ENCODE assay signal across 7 mouse cellular contexts in genomic region chr9:21149654-21150419, GRCm38 (mm10). TPM values are rescaled to one million over a fixed set of nuclear protein-coding genes. Genes with fewer than 3 reads are reported as not detected.
DNase-seq lines count a peak whose midpoint lies in the region; ATAC-seq lines count a peak whose summit lies in the region.

TSS of gene Cdc37 (minus strand) at chr9:21149982.

- DNase-seq in adrenal gland, postnatal 14 days = peak; percentile 96
- peak; percentile 98 for DNase-seq in embryonic facial prominence, embryonic 11.5 days (ENCODE audit: low spot score)
- DNase-seq in heart, adult 11 months = peak; percentile 99
- peak; percentile 95 for DNase-seq in kidney, adult 18-20 months
- peak; percentile 97 for DNase-seq in limb, embryonic 11.5 days (ENCODE audit: low spot score)
- peak; percentile 98 for DNase-seq in midbrain, embryonic 14.5 days
- peak; percentile 83 to 91 for DNase-seq in spleen, adult 18-20 months

- H3K9ac ChIP-seq in embryonic facial prominence, embryonic 11.5 days (replicated peaks; ENCODE audit: low read length) = peak within 1 kb of the TSS; percentile 80
- peak within 1 kb of the TSS; percentile 82 for H3K9ac ChIP-seq in limb, embryonic 11.5 days (ENCODE audit: low read length)
- H3K9ac ChIP-seq in midbrain, embryonic 14.5 days (replicated peaks; ENCODE audit: low read length) = peak within 1 kb of the TSS; percentile 79

- no peaks in the 10 kb centered on the region for H3K27me3 ChIP-seq in embryonic facial prominence, embryonic 11.5 days (ENCODE audit: control insufficient read depth, insufficient read depth, low read length)
- H3K27me3 ChIP-seq in limb, embryonic 11.5 days (ENCODE audit: control insufficient read depth, insufficient read depth, low read length) = no peaks in the 10 kb centered on the region
- H3K27me3 ChIP-seq in midbrain, embryonic 14.5 days (ENCODE audit: control insufficient read depth, insufficient read depth, low read length) = peaks cover 9% of the 10 kb centered on the region; the same call in 1 of the 2 replicates

- peaks cover 2% of the 10 kb centered on the region; the same call in 1 of the 2 replicates for H3K4me1 ChIP-seq in embryonic facial prominence, embryonic 11.5 days (ENCODE audit: control insufficient read depth, insufficient read depth, low read length)
- peaks cover 40% of the 10 kb centered on the region for H3K4me1 ChIP-seq in limb, embryonic 11.5 days (ENCODE audit: control insufficient read depth, insufficient read depth, low read length)
- peaks cover 18% of the 10 kb centered on the region for H3K4me1 ChIP-seq in midbrain, embryonic 14.5 days (ENCODE audit: control insufficient read depth, insufficient read depth, low read length)

- peak within 1 kb of the TSS; percentile 64 for H3K4me3 ChIP-seq in embryonic facial prominence, embryonic 11.5 days (ENCODE audit: low read depth, low read length)
- peak within 1 kb of the TSS; percentile 77 for H3K4me3 ChIP-seq in limb, embryonic 11.5 days (ENCODE audit: low read depth, low read length)
- peak within 1 kb of the TSS; percentile 84 for H3K4me3 ChIP-seq in midbrain, embryonic 14.5 days (replicated peaks; ENCODE audit: low read depth, low read length)

- no peaks in the 10 kb centered on the region; the same call in 1 of the 2 replicates for H3K36me3 ChIP-seq in embryonic facial prominence, embryonic 11.5 days (replicated peaks; ENCODE audit: control insufficient read depth, insufficient read depth, low read depth, low read length)
- H3K36me3 ChIP-seq in limb, embryonic 11.5 days (ENCODE audit: control insufficient read depth, insufficient read depth, low read length) = peaks cover 1% of the 10 kb centered on the region
- H3K36me3 ChIP-seq in midbrain, embryonic 14.5 days (ENCODE audit: control insufficient read depth, insufficient read depth, low read length) = peaks cover 17% of the 10 kb centered on the region

- WGBS in embryonic facial prominence, embryonic 11.5 days = 3% methylated on average over 56 of the region's 56 CpGs
- WGBS in limb, embryonic 11.5 days = 5% methylated on average over 56 of the region's 56 CpGs
- 4% methylated on average over 56 of the region's 56 CpGs for WGBS in midbrain, embryonic 14.5 days

- H3K9me3 ChIP-seq in embryonic facial prominence, embryonic 11.5 days (replicated peaks; ENCODE audit: control insufficient read depth, low read length) = no peaks in the 10 kb centered on the region
- no peaks in the 10 kb centered on the region for H3K9me3 ChIP-seq in limb, embryonic 11.5 days (ENCODE audit: control insufficient read depth, low read length)
- H3K9me3 ChIP-seq in midbrain, embryonic 14.5 days (ENCODE audit: control insufficient read depth, low read length) = no peaks in the 10 kb centered on the region

- peak within 1 kb of the TSS; percentile 77 for H3K4me2 ChIP-seq in embryonic facial prominence, embryonic 11.5 days (ENCODE audit: low read depth, low read length)
- H3K4me2 ChIP-seq in limb, embryonic 11.5 days (ENCODE audit: low read depth, severe bottlenecking) = peak within 1 kb of the TSS; percentile 79
- peak within 1 kb of the TSS; percentile 76 for H3K4me2 ChIP-seq in midbrain, embryonic 14.5 days (ENCODE audit: low read length)

- no peak within 1 kb of the TSS; the same call in none of the 2 replicates for H3K27ac ChIP-seq in embryonic facial prominence, embryonic 11.5 days (replicated peaks; ENCODE audit: low read depth, low read length)
- H3K27ac ChIP-seq in limb, embryonic 11.5 days (replicated peaks; ENCODE audit: low read depth, low read length) = peak within 1 kb of the TSS; percentile 32; the same call in 1 of the 2 replicates
- H3K27ac ChIP-seq in midbrain, embryonic 14.5 days (replicated peaks; ENCODE audit: low read depth, low read length) = peak within 1 kb of the TSS; percentile 62

- ATAC-seq in embryonic facial prominence, embryonic 11.5 days (replicated peaks; ENCODE audit: insufficient number of reproducible peaks, low FRiP score, low TSS enrichment, low read depth) = peak; percentile 87
- peak; percentile 89 for ATAC-seq in limb, embryonic 11.5 days (ENCODE audit: insufficient number of reproducible peaks, low FRiP score, low TSS enrichment, low read depth)
- peak; percentile 96 for ATAC-seq in midbrain, embryonic 14.5 days (ENCODE audit: low FRiP score, low TSS enrichment)

RNA-seq across cellular contexts. Expression of gene Cdc37, which starts in this region (rescaled TPM):
- total RNA-seq in adrenal gland, postnatal 14 days (2021) = 171 and 185 TPM in 2 replicates
- 371 and 374 TPM in 2 replicates for polyA plus RNA-seq in embryonic facial prominence, embryonic 11.5 days (2014; fragmentation: Nextera tagmentation; extraction: Ambion mirVana)
- polyA plus RNA-seq in limb, embryonic 11.5 days (2014; fragmentation: Nextera tagmentation; extraction: Ambion mirVana) = 407 and 424 TPM in 2 replicates
- polyA plus RNA-seq in midbrain, embryonic 14.5 days (2014; fragmentation: Nextera tagmentation; extraction: Ambion mirVana) = 213 and 223 TPM in 2 replicates
